Mouse (Mus musculus) liver, embryonic 13.5 days (tissue): ENCODE results near the gene Fbln1. TPM values are rescaled to one million over a fixed set of nuclear protein-coding genes. Genes with fewer than 3 reads are reported as not detected.
A peak's percentile ranks its signal among the peaks of the same experiment; 100 is the strongest.
"Not testable (repeated sequence)": the region's sequence is repeated elsewhere in the genome, so short reads cannot be mapped to it uniquely, and the experiment has no call there.

ENCODE experiments used
- ATAC-seq: fragments of 200-750 bp; cut with Nextera tagmentation; 2 replicates; pipeline ENCODE4 v1.8.0; 2017; ENCODE audit warnings: low read depth, mild to moderate bottlenecking, moderate number of reproducible peaks, moderate library complexity
- DNase-seq: peaks from one replicate; pipeline ENCODE4 v3.0.0; 2022
- H3K27ac ChIP-seq: fragments of 300-500 bp; sonication (generic); 2 replicates; pipeline ENCODE4 v1.5.1; 2015; ENCODE audit warnings: moderate library complexity, mild to moderate bottlenecking, inconsistent platforms
- H3K27me3 ChIP-seq: fragments of 300-500 bp; sonication (generic); 2 replicates; pipeline ENCODE4 v1.6.1; 2015; ENCODE audit warnings: mild to moderate bottlenecking, inconsistent platforms
- H3K36me3 ChIP-seq: fragments of 300-500 bp; sonication (generic); 2 replicates; pipeline ENCODE4 v1.6.1; 2015; ENCODE audit warnings: mild to moderate bottlenecking, inconsistent platforms
- H3K4me1 ChIP-seq: fragments of 300-500 bp; sonication (generic); replicated peaks from 2 replicates; pipeline ENCODE4 v1.6.1; 2015; ENCODE audit warnings: inconsistent platforms
- H3K4me2 ChIP-seq: fragments of 300-500 bp; sonication (generic); 2 replicates; pipeline ENCODE4 v1.6.1; 2015; ENCODE audit warnings: inconsistent platforms, mild to moderate bottlenecking, moderate library complexity
- H3K4me3 ChIP-seq: fragments of 300-500 bp; sonication (generic); replicated peaks from 2 replicates; pipeline ENCODE4 v1.5.1; 2015; ENCODE audit warnings: mild to moderate bottlenecking, inconsistent platforms
- H3K9ac ChIP-seq: fragments of 300-500 bp; sonication (generic); 2 replicates; pipeline ENCODE4 v1.6.1; 2015; ENCODE audit warnings: mild to moderate bottlenecking, inconsistent platforms
- H3K9me3 ChIP-seq: fragments of 300-500 bp; sonication (generic); replicated peaks from 2 replicates; pipeline ENCODE4 v1.6.1; 2016; ENCODE audit warnings: inconsistent platforms
- WGBS: fragments of 180-500 bp; shearing (Covaris S2); methylation state at CpG from one replicate; pipeline ENCODE4 v1.1.7; 2015; ENCODE audit not compliant: insufficient replicate concordance; 5-methylcytosine and 5-hydroxymethylcytosine counted together
- polyA plus RNA-seq: library from polyadenylated mRNA; unstranded; fragments of >200 nt; fragmentation: Nextera tagmentation; extraction: Ambion mirVana; gene quantifications from 2 replicates; pipeline ENCODE4 v1.2.1, GENCODE M21; 2015

Fbln1 gene
- polyA plus RNA-seq, 1 experiment from 2014 or later: 10.4 TPM

DNA sequence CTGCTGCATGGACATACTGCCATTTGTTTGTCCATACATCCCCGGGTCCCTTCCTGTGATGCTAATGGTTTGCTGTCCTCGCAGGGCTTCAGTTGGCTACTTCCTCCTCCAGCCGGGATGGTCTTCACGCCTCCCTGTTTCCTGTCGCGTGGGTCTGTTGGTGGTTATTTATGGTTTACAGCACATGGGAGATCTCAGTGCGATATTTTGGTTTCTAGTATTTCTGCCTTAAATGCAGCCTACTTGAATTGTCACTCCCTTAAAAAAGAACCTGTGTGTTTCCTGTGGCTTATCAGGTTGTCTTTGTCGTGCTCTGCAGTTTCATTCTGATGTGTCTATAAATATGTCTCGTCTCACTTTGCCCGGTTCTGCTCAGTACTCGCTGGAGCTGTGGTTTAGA lies 122.1 kb downstream of the Fbln1 start:
- DNase-seq: no peak
- H3K4me1 ChIP-seq: peaks cover 13% of the 10 kb centered on the region; the same call in 1 of the 2 replicates
- no peaks in the 10 kb centered on the region for H3K27me3 ChIP-seq
- H3K36me3 ChIP-seq: no peaks in the 10 kb centered on the region
- H3K27ac ChIP-seq: no peak overlapping the region
- 14% methylated on average over 11 of the region's 11 CpGs for WGBS
- ATAC-seq: no peak
- no peaks in the 10 kb centered on the region for H3K9me3 ChIP-seq
- H3K4me3 ChIP-seq: no peak overlapping the region
- no peak overlapping the region for H3K9ac ChIP-seq
- H3K4me2 ChIP-seq: no peak overlapping the region

DNA sequence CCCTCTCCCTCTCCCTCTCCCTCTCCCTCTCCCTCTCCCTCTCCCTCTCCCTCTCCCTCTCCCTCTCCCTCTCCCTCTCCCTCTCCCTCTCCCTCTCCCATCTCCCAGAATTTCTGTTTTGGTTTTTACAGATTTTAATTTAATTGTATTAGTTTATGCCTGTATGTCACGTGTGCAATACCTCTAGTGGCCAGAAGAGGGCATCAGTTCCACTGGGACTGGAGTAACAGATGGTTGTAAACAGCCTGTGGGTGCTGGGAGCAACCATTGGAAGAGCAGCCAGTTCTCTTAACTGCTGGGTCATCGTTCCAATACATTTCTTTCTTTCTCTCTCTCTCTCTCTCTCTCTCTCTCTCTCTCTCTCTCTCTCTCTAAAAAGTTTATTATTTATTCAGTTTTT lies 122.7 kb downstream of the Fbln1 start:
- not testable (repeated sequence) for H3K4me3 ChIP-seq, H3K36me3 ChIP-seq, DNase-seq, H3K27me3 ChIP-seq, H3K4me2 ChIP-seq, H3K9me3 ChIP-seq, H3K9ac ChIP-seq, H3K27ac ChIP-seq, ATAC-seq
- 65% methylated on average over 2 of the region's 2 CpGs for WGBS
- H3K4me1 ChIP-seq: peaks cover 13% of the 10 kb centered on the region; the same call in 1 of the 2 replicates

DNA sequence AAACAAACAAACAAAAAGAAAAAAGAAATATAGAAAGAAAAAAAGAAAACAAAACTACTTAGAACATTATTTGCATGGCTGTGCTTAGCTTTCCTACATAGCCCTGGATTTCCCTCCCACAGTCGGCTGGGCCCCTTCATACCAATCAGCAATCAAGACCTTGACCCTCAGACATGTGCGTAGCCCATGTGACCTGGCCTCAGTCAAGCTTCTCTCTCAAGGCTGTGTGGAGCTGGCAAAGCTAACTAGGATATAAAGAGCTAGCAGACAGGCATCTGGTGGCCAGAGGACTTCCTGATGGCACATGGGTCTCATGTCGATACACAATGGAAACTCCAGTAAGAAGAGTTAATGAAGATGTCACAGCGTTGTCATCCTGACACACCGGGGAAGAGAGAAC lies 123.3 kb downstream of the Fbln1 start:
- no peak overlapping the region for H3K9ac ChIP-seq
- no peak for DNase-seq
- H3K4me1 ChIP-seq: peaks cover 13% of the 10 kb centered on the region; the same call in 1 of the 2 replicates
- WGBS: 75% methylated on average over 5 of the region's 5 CpGs
- H3K27ac ChIP-seq: no peak overlapping the region
- H3K4me3 ChIP-seq: no peak overlapping the region
- ATAC-seq: no peak
- no peaks in the 10 kb centered on the region for H3K9me3 ChIP-seq
- H3K36me3 ChIP-seq: no peaks in the 10 kb centered on the region
- peak overlapping the region; percentile 17; the same call in 1 of the 2 replicates for H3K4me2 ChIP-seq
- H3K27me3 ChIP-seq: no peaks in the 10 kb centered on the region

DNA sequence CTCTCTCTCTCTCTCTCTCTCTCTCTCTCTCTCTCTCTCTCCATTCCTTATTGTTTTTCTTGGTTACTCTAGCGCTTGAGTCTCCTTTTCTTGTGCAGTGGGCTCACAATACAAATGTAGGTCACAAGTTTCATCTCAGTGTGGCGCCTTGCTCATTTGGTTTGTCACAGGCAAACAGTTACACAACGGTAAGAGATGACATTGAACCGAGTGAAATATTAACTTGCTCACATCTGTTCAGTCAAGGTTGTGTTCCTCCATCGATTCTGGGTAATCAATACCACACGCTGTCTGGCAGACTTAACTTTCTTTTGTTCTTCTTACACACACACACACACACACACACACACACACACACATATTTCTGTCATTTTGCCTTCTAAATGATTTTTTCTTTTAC lies 124.3 kb downstream of the Fbln1 start:
- DNase-seq (no peak), ATAC-seq (peak; percentile 25; the same call in 1 of the 2 replicates)
- H3K4me1 ChIP-seq: peaks cover 13% of the 10 kb centered on the region; the same call in 1 of the 2 replicates
- no peak overlapping the region for H3K9ac ChIP-seq
- 69% methylated on average over 6 of the region's 6 CpGs for WGBS
- no peaks in the 10 kb centered on the region for H3K27me3 ChIP-seq
- H3K4me2 ChIP-seq: 0 out of 2 replicates have a peak overlapping the region, but pooled peaks have one; percentile 17
- H3K9me3 ChIP-seq: no peaks in the 10 kb centered on the region
- no peaks in the 10 kb centered on the region for H3K36me3 ChIP-seq
- no peak overlapping the region for H3K4me3 ChIP-seq
- peak overlapping the region; percentile 37 for H3K27ac ChIP-seq

DNA sequence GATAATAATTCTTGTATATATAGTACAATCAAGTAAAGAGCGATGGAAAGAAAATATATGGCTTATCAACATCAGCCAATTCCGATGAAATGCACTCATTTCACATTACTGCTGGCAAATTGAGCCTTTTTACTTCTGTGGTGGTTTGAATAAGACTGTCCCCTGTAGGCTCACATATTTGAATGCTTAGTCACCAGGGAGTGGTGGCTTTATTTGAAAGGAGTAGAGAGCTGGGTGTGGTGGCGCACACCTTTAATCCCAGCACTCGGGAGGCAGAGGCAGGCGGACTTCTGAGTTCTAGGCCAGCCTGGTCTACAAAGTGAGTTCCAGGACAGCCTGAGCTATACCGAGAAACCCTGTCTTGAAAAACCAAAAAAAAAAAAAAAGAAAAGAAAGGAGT lies 127.8 kb downstream of the Fbln1 start:
- H3K4me3 ChIP-seq, H3K27ac ChIP-seq, H3K4me2 ChIP-seq, DNase-seq, H3K27me3 ChIP-seq, ATAC-seq, H3K36me3 ChIP-seq, H3K9me3 ChIP-seq, H3K9ac ChIP-seq: not testable (repeated sequence)
- WGBS: 71% methylated on average over 6 of the region's 6 CpGs
- peaks cover 30% of the 10 kb centered on the region for H3K4me1 ChIP-seq

DNA sequence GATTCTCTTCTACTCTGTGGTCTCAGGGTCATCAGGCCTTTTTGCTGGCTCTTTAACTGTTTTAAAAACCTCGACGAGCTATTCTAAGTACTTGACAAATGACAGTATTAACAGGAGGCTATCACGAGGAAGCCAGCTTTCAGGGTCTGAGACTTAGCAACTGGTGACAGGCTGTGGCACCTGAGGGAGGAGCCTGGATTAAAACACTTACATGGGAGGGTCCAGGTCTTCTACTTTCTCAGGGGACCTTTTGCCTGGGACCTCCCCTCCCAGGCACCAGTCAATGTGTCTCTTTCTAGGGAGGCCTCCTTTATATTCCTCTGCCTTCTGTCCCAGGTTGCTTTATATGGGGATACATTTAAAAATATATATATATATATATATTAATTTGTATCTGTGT lies 128.5 kb downstream of the Fbln1 start:
- Histone ChIP-seq H3K27ac (no peak overlapping the region), H3K36me3 (no peaks in the 10 kb centered on the region), H3K4me1 (peaks cover 35% of the 10 kb centered on the region), H3K9ac (no peak overlapping the region), H3K4me3 (no peak overlapping the region), H3K9me3 (no peaks in the 10 kb centered on the region), H3K4me2 (no peak overlapping the region), H3K27me3 (no peaks in the 10 kb centered on the region)
- WGBS: 56% methylated on average over 3 of the region's 3 CpGs
- DNase-seq (no peak), ATAC-seq (no peak)

DNA sequence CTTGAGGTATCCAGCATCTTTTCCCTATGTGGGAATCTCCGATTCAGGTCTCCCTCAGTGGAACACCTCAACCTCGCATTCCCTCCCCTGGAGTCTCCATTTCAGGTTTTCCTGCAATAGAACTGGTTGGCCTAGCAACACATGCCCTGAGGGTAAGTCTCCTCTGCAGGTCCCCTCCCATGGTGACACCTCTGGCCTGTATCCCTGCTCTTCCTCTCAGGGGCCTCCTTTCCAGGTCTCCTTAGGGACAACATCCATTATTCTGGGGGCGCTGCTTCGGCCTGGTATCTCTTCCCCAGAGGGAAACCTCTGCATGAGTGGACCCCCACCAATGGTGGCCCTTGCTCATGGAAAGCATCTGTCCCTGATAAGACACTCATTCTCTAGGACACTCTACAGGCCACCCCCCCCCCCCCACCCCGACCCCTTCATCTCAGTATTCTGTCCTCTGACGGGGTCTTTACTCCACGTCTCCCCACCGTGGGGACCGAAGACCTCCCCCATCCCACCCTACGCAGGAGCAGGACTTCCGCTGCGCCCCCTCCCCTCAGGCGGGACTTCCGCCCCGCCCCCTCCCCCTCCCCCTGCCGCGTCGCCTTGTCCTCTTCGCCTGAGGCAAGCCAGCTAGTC lies 130.0 kb downstream of the Fbln1 start, which contains the start of gene Atxn10:
Gene Atxn10, plus strand, starts transcription at position 575 of the 630 bp plus-strand sequence.
- Histone ChIP-seq H3K9ac (peak within 1 kb of the TSS; percentile 80), H3K9me3 (no peaks in the 10 kb centered on the region), H3K4me3 (peak within 1 kb of the TSS; percentile 82), H3K36me3 (no peaks in the 10 kb centered on the region), H3K27ac (peak within 1 kb of the TSS; percentile 85), H3K27me3 (no peaks in the 10 kb centered on the region), H3K4me1 (peaks cover 36% of the 10 kb centered on the region), H3K4me2 (peak within 1 kb of the TSS; percentile 73)
- 27% methylated on average over 9 of the region's 19 CpGs for WGBS
- ATAC-seq (peak; percentile 1; the same call in 1 of the 2 replicates), DNase-seq (no peak)

Other genes starting within 250 kb of the Fbln1 start
- 1.2 TPM in 2 replicates for gene 5031439G07Rik, start 217.4 kb upstream of the Fbln1 start, polyA plus RNA-seq
- gene Upk3a, start 188.8 kb upstream of the Fbln1 start, polyA plus RNA-seq: not detected in 2 replicates
- gene Fam118a, start 177.0 kb upstream of the Fbln1 start, polyA plus RNA-seq: 8.6 and 8.7 TPM in 2 replicates
- gene Smc1b, start 74.0 kb upstream of the Fbln1 start, polyA plus RNA-seq: 0.10 and 0.35 TPM in 2 replicates
- gene Ribc2, start 73.9 kb upstream of the Fbln1 start, polyA plus RNA-seq: not detected in 2 replicates
- gene Atxn10, start 130.3 kb downstream of the Fbln1 start, polyA plus RNA-seq: 92.8 and 98.2 TPM in 2 replicates